ENCODE assay signal across 16 mouse cellular contexts in the genomic region with DNA sequence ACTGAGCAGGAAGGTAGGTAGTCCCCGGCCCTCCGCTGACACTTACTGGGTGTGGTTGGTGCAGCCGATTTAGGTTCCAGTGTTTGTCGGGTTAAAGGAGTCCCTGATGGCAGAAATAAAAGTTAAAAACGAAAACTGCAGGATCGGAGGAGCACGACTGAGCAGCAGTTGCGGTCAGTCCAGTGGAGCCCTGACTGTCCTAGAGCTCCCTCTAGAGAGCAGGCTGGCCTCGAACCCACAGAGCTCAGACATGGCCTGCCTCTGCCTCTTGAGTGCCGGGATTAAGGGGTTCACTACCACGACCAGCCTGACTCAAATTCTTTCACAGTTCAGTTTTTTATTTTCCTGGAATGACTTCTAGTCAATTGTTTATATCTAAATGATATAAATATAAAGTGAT. TPM values are rescaled to one million over a fixed set of nuclear protein-coding genes. Genes with fewer than 3 reads are reported as not detected.
DNase-seq lines count a peak whose midpoint lies in the region; ATAC-seq and TF ChIP-seq lines count a peak whose summit lies in the region.
"Had no signal": no experiment of that assay in that cellular context is flagged by ENCODE, and none has a peak within 500 bp of the region (broad histone marks: within the 10 kb centered on the region; RNA-seq: fewer than 3 reads in every experiment).

No protein-coding gene starts in this region.

- H3K27ac ChIP-seq in layer of hippocampus, adult 2 months = no peak overlapping the region
- no peak overlapping the region for H3K27ac ChIP-seq in MEL (ENCODE audit: control insufficient read depth, low read depth, low read length)
- no peak overlapping the region for H3K27ac ChIP-seq in stomach, postnatal 0 days (replicated peaks)
- H3K27ac ChIP-seq: embryonic facial prominence, embryonic 15.5 days; limb, embryonic 15.5 days; macrophage; midbrain, embryonic 12.5 days had no signal

- no peaks in the 10 kb centered on the region for H3K9me3 ChIP-seq in MEL (replicated peaks; ENCODE audit: insufficient read depth, low read length)
- no peaks in the 10 kb centered on the region for H3K9me3 ChIP-seq in stomach, postnatal 0 days (ENCODE audit: control insufficient read depth, low read length)
- H3K9me3 ChIP-seq: limb, embryonic 15.5 days had no signal

- TF ChIP-seq EP300 in MEL (IDR thresholded peaks at IDR 0.05; ENCODE audit: low read depth in 1 of 2, low read length in 2 of 2) = no peak
- no peak for TF ChIP-seq EP300 in stomach, postnatal 0 days (optimal IDR thresholded peaks at IDR 0.05)

- H3K4me3 ChIP-seq in layer of hippocampus, adult 2 months = no peak overlapping the region
- H3K4me3 ChIP-seq in MEL (ENCODE audit: control insufficient read depth in 1 of 2, insufficient read depth in 1 of 2, low read depth in 2 of 2, low read length in 2 of 2) = no peak overlapping the region
- no peak overlapping the region for H3K4me3 ChIP-seq in stomach, postnatal 0 days (ENCODE audit: low read depth, low read length)
- H3K4me3 ChIP-seq: embryonic facial prominence, embryonic 15.5 days; limb, embryonic 15.5 days; midbrain, embryonic 12.5 days had no signal

- peak; percentile 20 for TF ChIP-seq RAD21 in MEL (IDR thresholded peaks at IDR 0.05; ENCODE audit: low read depth, low read length)

- no peak for DNase-seq in layer of hippocampus, adult 2 months (ENCODE audit: low spot score in 2 of 2)
- DNase-seq in layer of hippocampus, adult 9-10 months (ENCODE audit: low spot score) = no peak
- DNase-seq in thymus, postnatal 14 days = peak; percentile 32
- no peak for DNase-seq in thymus, postnatal 36 days
- DNase-seq in MEL (ENCODE audit: low read depth, low spot score) = no peak
- DNase-seq in stomach, postnatal 0 days (ENCODE audit: low spot score) = no peak
- DNase-seq in embryo, embryonic 11 days = no peak
- DNase-seq: adrenal gland, postnatal 14 days; cerebellum, adult 2 months; right cerebral cortex, postnatal 14 days had no signal

- 76% methylated on average over 11 of the region's 11 CpGs for WGBS in stomach, postnatal 0 days

- no peak for ATAC-seq in stomach, postnatal 0 days (ENCODE audit: low FRiP score, low TSS enrichment)
- ATAC-seq: activated CD4-positive, CD25-positive, alpha-beta regulatory T cell, adult 4 months; CD4-positive, CD25-positive, alpha-beta regulatory T cell, adult 4 months had no signal

- TF ChIP-seq POLR2A in MEL (IDR thresholded peaks at IDR 0.05; ENCODE audit: control insufficient read depth in 1 of 2, insufficient read depth in 1 of 2, low read depth in 1 of 2, low read length in 2 of 2, poor library complexity in 1 of 2) = no peak

- no peaks in the 10 kb centered on the region; a peak in 1 of 4 replicates for H3K36me3 ChIP-seq in MEL (ENCODE audit: control insufficient read depth in 1 of 2, insufficient read depth in 2 of 2, low read length in 2 of 2)
- H3K36me3 ChIP-seq in stomach, postnatal 0 days (ENCODE audit: control insufficient read depth, insufficient read depth, low read length) = no peaks in the 10 kb centered on the region

- no peak overlapping the region for H3K9ac ChIP-seq in MEL (ENCODE audit: control insufficient read depth, low read depth, low read length, poor library complexity, severe bottlenecking)
- H3K9ac ChIP-seq in stomach, postnatal 0 days (ENCODE audit: low read length) = no peak overlapping the region
- H3K9ac ChIP-seq: embryonic facial prominence, embryonic 15.5 days; limb, embryonic 15.5 days; midbrain, embryonic 12.5 days had no signal

- no peaks in the 10 kb centered on the region for H3K79me2 ChIP-seq in MEL (ENCODE audit: control insufficient read depth, insufficient read depth, low read length, poor library complexity)

- no peaks in the 10 kb centered on the region for H3K27me3 ChIP-seq in MEL (ENCODE audit: control insufficient read depth in 1 of 2, insufficient read depth in 2 of 2, low read length in 2 of 2)
- no peaks in the 10 kb centered on the region for H3K27me3 ChIP-seq in stomach, postnatal 0 days (ENCODE audit: control insufficient read depth, insufficient read depth, low read length)
- H3K27me3 ChIP-seq: embryonic facial prominence, embryonic 15.5 days; limb, embryonic 15.5 days; midbrain, embryonic 12.5 days had no signal

- no peak overlapping the region for H3K4me2 ChIP-seq in stomach, postnatal 0 days (replicated peaks; ENCODE audit: low read depth)
- H3K4me2 ChIP-seq: embryonic facial prominence, embryonic 15.5 days; limb, embryonic 15.5 days; midbrain, embryonic 12.5 days had no signal

- TF ChIP-seq CTCF in layer of hippocampus, adult 2 months (conservative IDR thresholded peaks at IDR 0.05) = peak; percentile 63
- TF ChIP-seq CTCF in MEL (IDR thresholded peaks at IDR 0.05 in 2 of 3, conservative IDR thresholded peaks at IDR 0.05 in 1 of 3; ENCODE audit: control insufficient read depth in 1 of 3, insufficient read depth in 1 of 3, low read depth in 2 of 3, low read length in 3 of 3, poor library complexity in 1 of 3, severe bottlenecking in 1 of 3) = peak in 2 of 3 experiments; percentile 20 to 29; a peak in 4 of 6 replicates
- TF ChIP-seq CTCF in stomach, postnatal 0 days (IDR thresholded peaks at IDR 0.05; ENCODE audit: low read depth) = peak; percentile 15; the same call in 1 of the 2 replicates

- no peaks in the 10 kb centered on the region; a peak in 1 of 4 replicates for H3K4me1 ChIP-seq in MEL (ENCODE audit: control insufficient read depth in 1 of 2, insufficient read depth in 2 of 2, low read length in 2 of 2)
- no peaks in the 10 kb centered on the region for H3K4me1 ChIP-seq in stomach, postnatal 0 days (replicated peaks; ENCODE audit: control insufficient read depth, insufficient read depth)
- H3K4me1 ChIP-seq: embryonic facial prominence, embryonic 15.5 days; limb, embryonic 15.5 days had no signal

TF ChIP-seq in MEL, 35 proteins besides CTCF, POLR2A, EP300 and RAD21:
- TF ChIP-seq NELFE (IDR thresholded peaks at IDR 0.05; ENCODE audit: low read depth, low read length) = no peak
- TF ChIP-seq TBP (IDR thresholded peaks at IDR 0.05; ENCODE audit: low read depth, low read length) = no peak
- TF ChIP-seq USF1 (IDR thresholded peaks at IDR 0.05; ENCODE audit: low read depth, low read length) = no peak
- no peak for TF ChIP-seq MAZ (IDR thresholded peaks at IDR 0.05; ENCODE audit: low read depth, low read length)
- TF ChIP-seq UBTF (IDR thresholded peaks at IDR 0.05; ENCODE audit: borderline replicate concordance, insufficient read depth, low read depth, low read length) = no peak
- no peak for TF ChIP-seq GABPA (IDR thresholded peaks at IDR 0.05; ENCODE audit: low read depth, low read length)
- no peak for TF ChIP-seq MAFK (IDR thresholded peaks at IDR 0.05; ENCODE audit: borderline replicate concordance, low read depth, low read length)
- TF ChIP-seq NRF1 (IDR thresholded peaks at IDR 0.05; ENCODE audit: insufficient read depth, low read depth, low read length, poor library complexity, severe bottlenecking) = no peak
- no peak for TF ChIP-seq USF2 (IDR thresholded peaks at IDR 0.05; ENCODE audit: borderline replicate concordance in 1 of 2, insufficient read depth in 1 of 2, low read depth in 1 of 2, low read length in 2 of 2)
- no peak for TF ChIP-seq MYC (IDR thresholded peaks at IDR 0.05; ENCODE audit: low read depth, low read length)
- no peak for TF ChIP-seq ZC3H11A (IDR thresholded peaks at IDR 0.05; ENCODE audit: low read depth, low read length)
- TF ChIP-seq ZMIZ1 (IDR thresholded peaks at IDR 0.05; ENCODE audit: low read depth, low read length) = no peak
- no peak for TF ChIP-seq CHD1 (IDR thresholded peaks at IDR 0.05; ENCODE audit: low read depth, low read length)
- TF ChIP-seq E2F4 (IDR thresholded peaks at IDR 0.05; ENCODE audit: borderline replicate concordance, low read depth, low read length) = no peak
- no peak for TF ChIP-seq ZKSCAN1 (IDR thresholded peaks at IDR 0.05; ENCODE audit: low read depth, low read length)
- TF ChIP-seq CHD2 (IDR thresholded peaks at IDR 0.05; ENCODE audit: low read length) = no peak

RNA-seq across cellular contexts. Expression of a gene that starts 25.3 kb away (rescaled TPM):
- 100 to 1,000 TPM; 119 to 128 TPM for total RNA-seq in layer of hippocampus, adult 2 months (2021)
- total RNA-seq in MEL (2012; rRNA removed) = 0.29 and 0.35 TPM in 2 replicates
- 1 to 10 TPM in 1 of 2 experiments, not detected in 1; 1.8 TPM for polyA plus RNA-seq in MEL (2012; ENCODE audit: insufficient read depth in 1 of 2, insufficient read length in 2 of 2, low read depth in 1 of 2, low replicate concordance in 2 of 2, missing spikeins in 1 of 2)
- polyA plus RNA-seq in stomach, postnatal 0 days (2015; fragmentation: Nextera tagmentation; extraction: Ambion mirVana) = 2.8 and 4.0 TPM in 2 replicates

RNA-seq across cellular contexts. Expression of a gene that starts 37.8 kb away (rescaled TPM):
- total RNA-seq in layer of hippocampus, adult 2 months (2021) = 10 to 100 TPM; 34.7 to 37.3 TPM
- total RNA-seq in MEL (2012; rRNA removed) = 14.3 and 18.5 TPM in 2 replicates
- polyA plus RNA-seq in MEL (2012; ENCODE audit: insufficient read depth in 1 of 2, insufficient read length in 2 of 2, low read depth in 1 of 2, low replicate concordance in 2 of 2, missing spikeins in 1 of 2) = 10 to 100 TPM in 1 of 2 experiments, not detected in 1; 12.7 TPM
- polyA plus RNA-seq in stomach, postnatal 0 days (2015; fragmentation: Nextera tagmentation; extraction: Ambion mirVana) = 44.9 and 49.5 TPM in 2 replicates

Comparison
In these comparisons a context has a peak if more than half of its experiments do, and no peak if none do; other contexts are left out.
1. RNA of a gene that starts 25.3 kb away (total RNA-seq): 119 to 128 TPM in layer of hippocampus, adult 2 months; 0.29 to 0.35 TPM in MEL; every median in the first group is over 10 times any median in the second.
2. Peak in every context shown above with its lines, with median percentiles within 50 percentile points of each other: CTCF ChIP-seq.